Mouse (Mus musculus): ENCODE data around the gene Jade1.

- no peak for TF ChIP-seq BHLHE40 (IDR thresholded peaks at IDR 0.05; ENCODE audit: low read depth, low read length)
- TF ChIP-seq CTCF (conservative IDR thresholded peaks at IDR 0.05 in 1 of 2, IDR thresholded peaks at IDR 0.05 in 1 of 2; ENCODE audit: low read depth in 2 of 2, low read length in 2 of 2) = no peak
- TF ChIP-seq JUND (conservative IDR thresholded peaks at IDR 0.05; ENCODE audit: low read depth, low read length) = no peak
- TF ChIP-seq MYC (IDR thresholded peaks at IDR 0.05; ENCODE audit: low read depth, low read length) = no peak
- no peak for TF ChIP-seq UBTF (IDR thresholded peaks at IDR 0.05; ENCODE audit: low read depth, low read length)
- no peak for TF ChIP-seq MAFK (IDR thresholded peaks at IDR 0.05; ENCODE audit: insufficient replicate concordance, low read length)
- no peak for TF ChIP-seq CHD2 (IDR thresholded peaks at IDR 0.05; ENCODE audit: low read length)
- TF ChIP-seq E2F4 (IDR thresholded peaks at IDR 0.05; ENCODE audit: insufficient replicate concordance, low read depth, low read length) = no peak
- no peak for TF ChIP-seq EP300 (IDR thresholded peaks at IDR 0.05; ENCODE audit: low read length)
- TF ChIP-seq ZNF384 (IDR thresholded peaks at IDR 0.05; ENCODE audit: low read depth, low read length) = no peak
- no peak for TF ChIP-seq NELFE (IDR thresholded peaks at IDR 0.05; ENCODE audit: low read depth, low read length)
- no peak for TF ChIP-seq POLR2A (IDR thresholded peaks at IDR 0.05; ENCODE audit: low read depth, low read length)
- TF ChIP-seq RAD21 (IDR thresholded peaks at IDR 0.05; ENCODE audit: low read depth, low read length) = no peak; the same call in 1 of the 2 replicates
Measured at GRCm38 (mm10) chr3:41583092-41583491, 27.6 kb downstream of the Jade1 start.
